Mouse (Mus musculus): ENCODE data around the gene Myh3.

- no peak for TF ChIP-seq CTCF (IDR thresholded peaks at IDR 0.05; ENCODE audit: low read depth, low read length)
- TF ChIP-seq EP300 (IDR thresholded peaks at IDR 0.05; ENCODE audit: insufficient read depth, low read depth, low read length): no peak
Measured at GRCm38 (mm10) chr11:67099241-67099640, 21.1 kb downstream of the Myh3 start.
